Mouse (Mus musculus) heart, adult 2 months (tissue): ENCODE measurements at regions not wholly inside any gene's neighbourhood (a gene's known extent, or its start where the extent isn't known, plus 50 kb on each side); places are given as distances from the start of the nearest gene placed in this dataset.

Source experiments
- DNase-seq, 2 experiments: peaks; one replicate each; pipeline ENCODE4 v3.0.0; 2021
- H3K27ac ChIP-seq: fragments of 200-600 bp; 2 replicates; pipeline ENCODE4 v1.8.1; 2022
- H3K27me3 ChIP-seq: fragments of 200-500 bp; 2 replicates; pipeline ENCODE4 v1.6.1; 2012; ENCODE audit warnings: mild to moderate bottlenecking, low read length, inconsistent platforms, mixed read lengths; ENCODE audit not compliant: control insufficient read depth, insufficient read depth
- H3K36me3 ChIP-seq: fragments of 200-500 bp; 2 replicates; pipeline ENCODE4 v1.6.1; 2012; ENCODE audit warnings: low read length, inconsistent platforms; ENCODE audit not compliant: control insufficient read depth, insufficient read depth
- H3K4me1 ChIP-seq: fragments of 200-500 bp; 2 replicates; pipeline ENCODE4 v1.6.1; 2011; ENCODE audit warnings: low read length; ENCODE audit not compliant: control insufficient read depth, insufficient read depth
- H3K4me3 ChIP-seq: fragments of 200-600 bp; 2 replicates; pipeline ENCODE4 v1.8.1; 2022
- H3K79me2 ChIP-seq: fragments of 200-500 bp; replicated peaks from 2 replicates; pipeline ENCODE4 v1.6.1; 2012; ENCODE audit warnings: mild to moderate bottlenecking, inconsistent platforms, low read length, moderate library complexity, mixed read lengths; ENCODE audit not compliant: control insufficient read depth, insufficient read depth
- H3K9ac ChIP-seq: fragments of 200-500 bp; 2 replicates; pipeline ENCODE4 v1.6.1; 2012; ENCODE audit warnings: low read depth, mild to moderate bottlenecking, control low read depth, inconsistent platforms, low read length, mixed read lengths
- CTCF ChIP-seq: fragments of 200-600 bp; IDR thresholded peaks from 2 replicates; pipeline ENCODE4 v1.8.1; 2022; ENCODE audit warnings: antibody characterized with exemption, mild to moderate bottlenecking, moderate library complexity
- EP300 ChIP-seq: fragments of 200-500 bp; IDR thresholded peaks from 2 replicates; pipeline ENCODE4 v1.6.1; 2011; ENCODE audit warnings: low read depth, low read length, control low read depth; ENCODE audit not compliant: insufficient read depth
- POLR2A ChIP-seq: fragments of 200-500 bp; IDR thresholded peaks from 2 replicates; pipeline ENCODE4 v1.6.1; 2011; ENCODE audit warnings: mild to moderate bottlenecking, low read depth, low read length, control low read depth; ENCODE audit not compliant: insufficient read depth
- WGBS: fragments of 180-500 bp; shearing (Covaris S2); methylation state at CpG from one replicate; pipeline ENCODE4 v1.1.7; 2018; 5-methylcytosine and 5-hydroxymethylcytosine counted together
- intact Hi-C: fragments of 180-260 bp; cut with DNase I; formaldehyde crosslinking; loops from one replicate; pipeline ENCODE4 v1.15.1; 2025

DNA sequence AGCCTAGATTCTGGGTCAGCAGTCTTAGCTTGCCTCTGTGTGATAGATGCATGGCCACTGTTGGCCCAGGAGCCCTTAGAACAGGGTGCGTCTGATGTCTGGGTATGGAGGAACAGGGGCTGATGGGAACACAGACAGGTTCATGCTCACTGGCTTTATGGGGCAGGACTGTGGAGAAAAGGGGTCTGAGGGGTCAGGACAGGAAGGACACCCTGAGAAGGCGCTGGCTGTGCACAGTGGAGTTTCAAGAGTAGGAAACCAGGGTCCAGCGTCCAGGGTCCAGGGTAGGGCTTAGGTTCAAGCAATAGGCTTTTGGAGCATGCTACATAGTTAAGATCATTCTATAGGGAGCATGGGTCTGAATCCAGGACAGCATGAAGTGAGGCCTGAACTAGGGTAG is 54.6 kb upstream of the Odc1 start:
- intact Hi-C loops: no loop called here
- DNase-seq: peak in 1 of 2 experiments; percentile 8

DNA sequence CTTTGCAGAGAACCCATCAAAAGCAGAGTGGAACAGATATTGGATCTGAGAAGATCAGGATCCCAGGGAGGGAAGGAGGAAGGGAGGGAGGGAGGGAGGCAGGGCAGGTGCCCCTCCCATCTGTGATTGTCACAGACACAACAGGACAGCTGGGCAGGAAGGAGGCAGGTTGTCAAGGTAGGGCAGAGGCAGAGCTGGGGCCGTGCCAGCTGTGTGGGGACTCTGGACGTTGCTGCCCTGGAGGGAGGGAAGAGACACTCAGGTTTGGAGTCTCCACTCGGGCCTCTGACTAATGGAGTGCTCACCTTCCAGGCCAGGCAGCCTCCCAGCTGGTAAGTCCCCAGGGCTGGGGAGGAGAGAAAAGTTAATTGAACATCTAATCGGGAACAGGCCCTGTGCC is 52.0 kb upstream of the Odc1 start:
- peak in 1 of 2 experiments; percentile 9 for DNase-seq
- WGBS: 67% methylated on average over 4 of the region's 4 CpGs
- H3K27ac ChIP-seq: no peak overlapping the region
- no peaks in the 10 kb centered on the region for H3K27me3 ChIP-seq
- no peaks in the 10 kb centered on the region for H3K79me2 ChIP-seq
- no peak for TF ChIP-seq CTCF
- no peak for TF ChIP-seq POLR2A
- no peak for TF ChIP-seq EP300
- no peak overlapping the region for H3K9ac ChIP-seq
- no peak overlapping the region for H3K4me3 ChIP-seq
- intact Hi-C loops: no loop called here
- H3K36me3 ChIP-seq: no peaks in the 10 kb centered on the region
- H3K4me1 ChIP-seq: no peaks in the 10 kb centered on the region

More for the DNA sequence above, 54.6 kb upstream of the Odc1 start:
- H3K79me2 ChIP-seq: no peaks in the 10 kb centered on the region
- TF ChIP-seq CTCF (no peak), EP300 (no peak), POLR2A (no peak)
- H3K4me1 ChIP-seq: no peaks in the 10 kb centered on the region
- H3K27ac ChIP-seq: no peak overlapping the region
- WGBS: 92% methylated on average over 3 of the region's 3 CpGs
- H3K27me3 ChIP-seq: no peaks in the 10 kb centered on the region
- H3K36me3 ChIP-seq: no peaks in the 10 kb centered on the region
- H3K9ac ChIP-seq: no peak overlapping the region
- no peak overlapping the region for H3K4me3 ChIP-seq

DNA sequence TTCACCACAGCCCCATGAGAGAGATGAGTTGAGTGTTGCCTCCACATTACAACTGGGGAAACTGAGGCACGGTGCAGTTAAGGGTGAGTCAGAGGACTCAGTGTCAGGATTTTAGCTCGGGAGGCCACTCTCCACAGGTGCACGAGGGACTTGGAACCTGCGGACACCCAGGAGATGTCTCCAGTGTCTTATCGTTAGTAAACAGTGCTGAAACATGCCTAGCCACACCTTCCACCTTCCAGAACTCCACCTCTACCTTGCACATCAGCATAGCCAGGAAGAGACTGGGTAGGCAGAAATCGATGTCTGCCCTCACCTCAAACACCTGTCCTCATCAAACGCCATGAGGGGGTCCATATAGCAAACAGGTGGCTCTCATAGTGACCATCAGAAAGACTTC is 51.5 kb upstream of the Odc1 start:
- Histone ChIP-seq H3K9ac (no peak overlapping the region), H3K79me2 (no peaks in the 10 kb centered on the region), H3K27ac (no peak overlapping the region), H3K27me3 (no peaks in the 10 kb centered on the region), H3K36me3 (no peaks in the 10 kb centered on the region), H3K4me3 (no peak overlapping the region), H3K4me1 (no peaks in the 10 kb centered on the region)
- DNase-seq: peak in 1 of 2 experiments; percentile 10
- 88% methylated on average over 7 of the region's 7 CpGs for WGBS
- intact Hi-C loops: no loop called here
- TF ChIP-seq POLR2A: no peak
- no peak for TF ChIP-seq EP300
- no peak for TF ChIP-seq CTCF

DNA sequence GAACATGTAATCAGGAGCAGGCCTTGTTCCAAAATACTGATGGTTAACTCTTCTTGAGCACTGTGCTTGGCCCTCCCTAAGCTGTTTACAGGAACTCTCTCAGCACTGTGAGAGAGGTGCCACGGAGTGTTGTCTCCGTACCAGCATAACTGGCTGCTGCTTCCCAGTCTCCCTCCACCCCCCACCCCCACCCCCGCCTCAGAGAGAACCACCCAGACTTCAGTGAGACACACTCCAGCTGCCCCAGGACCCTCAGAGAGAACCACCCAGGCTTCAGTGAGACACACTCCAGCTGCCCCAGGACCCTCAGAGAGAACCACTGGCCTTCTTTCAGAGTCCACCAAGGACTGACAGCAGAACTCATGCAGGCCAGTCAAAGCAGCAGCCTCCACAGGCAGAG is 50.8 kb upstream of the Odc1 start:
- Histone ChIP-seq H3K27me3 (no peaks in the 10 kb centered on the region), H3K4me3 (no peak overlapping the region), H3K9ac (no peak overlapping the region), H3K27ac (no peak overlapping the region), H3K79me2 (no peaks in the 10 kb centered on the region), H3K36me3 (no peaks in the 10 kb centered on the region), H3K4me1 (no peaks in the 10 kb centered on the region)
- no peak for TF ChIP-seq CTCF
- TF ChIP-seq POLR2A: no peak
- TF ChIP-seq EP300: no peak
- intact Hi-C loops: no loop called here
- 54% methylated on average over 3 of the region's 3 CpGs for WGBS
- no peak for DNase-seq
